Mouse (Mus musculus) liver, embryonic 14.5 days (tissue): ENCODE data around the gene Itgb1bp2.

Experiments
- CTCF ChIP-seq: IDR thresholded peaks from 2 replicates; pipeline ENCODE4 v1.5.1; 2016; ENCODE audit warnings: antibody characterized with exemption, low read depth, control low read depth
- EP300 ChIP-seq: IDR thresholded peaks from 2 replicates; pipeline ENCODE4 v1.6.1; 2016; ENCODE audit warnings: antibody characterized with exemption, low read depth

- no peak for TF ChIP-seq CTCF
- no peak for TF ChIP-seq EP300
These were observed 18.9 kb upstream of the Itgb1bp2 start for GRCm38 (mm10) chrX:101429976-101430375.
